Mouse (Mus musculus): ENCODE results near the gene Cc2d2b.

GRCm38 (mm10) chr19:40831416-40832201 lies 83.1 kb downstream of the Cc2d2b start:
- TF ChIP-seq GATA1 (IDR thresholded peaks at IDR 0.05; ENCODE audit: borderline replicate concordance, low read length), result no peak
- TF ChIP-seq POLR2AphosphoS5 (IDR thresholded peaks at IDR 0.05; ENCODE audit: insufficient replicate concordance, low read depth, low read length), result no peak
- no peak for TF ChIP-seq CTCF (IDR thresholded peaks at IDR 0.05; ENCODE audit: low read depth, low read length)
- TF ChIP-seq TAL1 (conservative IDR thresholded peaks at IDR 0.05; ENCODE audit: low read depth, low read length), result no peak

Data from G1E (cell line).